Mouse (Mus musculus): Measurements from ENCODE around the gene Myo9a. TPM values are rescaled to one million over a fixed set of nuclear protein-coding genes. Genes with fewer than 3 reads are reported as not detected.

Gene Myo9a
- total and polyA plus RNA-seq, 3 experiments = 1.6 to 2.6 (median 2.0) TPM

DNA sequence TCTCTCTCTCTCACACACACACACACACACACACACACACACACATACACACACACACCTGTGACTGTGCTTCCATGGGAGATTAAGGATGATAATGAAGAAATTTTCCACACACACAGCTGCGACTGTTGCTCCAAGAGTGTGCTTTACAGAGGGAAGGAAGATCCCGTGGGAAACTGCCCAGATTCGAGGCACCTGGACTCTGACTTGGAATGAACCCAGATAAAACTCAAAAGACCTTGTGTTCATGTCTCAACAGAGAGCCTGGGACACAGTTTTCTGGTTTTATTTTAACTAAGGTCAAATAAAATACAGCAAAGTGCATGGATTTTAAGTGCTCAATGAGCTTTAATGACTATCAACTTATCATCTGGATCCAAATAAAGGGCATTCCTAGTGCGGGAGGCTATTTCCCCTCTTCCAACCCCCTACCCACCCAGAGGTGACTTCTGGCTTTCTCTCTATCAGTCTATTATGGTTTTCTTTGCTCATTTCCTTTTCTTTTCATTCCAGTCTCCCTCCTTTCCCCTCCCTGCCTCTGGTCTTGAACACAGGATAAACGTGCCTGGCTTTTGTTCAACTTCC, 191.9 kb downstream of the Myo9a start:
- TF ChIP-seq USF1 (IDR thresholded peaks at IDR 0.05; ENCODE audit: low read depth, low read length) = no peak
- TF ChIP-seq CTCF (conservative IDR thresholded peaks at IDR 0.05 in 1 of 2, IDR thresholded peaks at IDR 0.05 in 1 of 2; ENCODE audit: low read depth in 2 of 2, low read length in 2 of 2) = no peak
- no peak for TF ChIP-seq ZKSCAN1 (IDR thresholded peaks at IDR 0.05; ENCODE audit: borderline replicate concordance, low read depth, low read length)
- TF ChIP-seq TCF12 (IDR thresholded peaks at IDR 0.05; ENCODE audit: low read depth, low read length) = no peak
- TF ChIP-seq ETS1 (conservative IDR thresholded peaks at IDR 0.05; ENCODE audit: low read depth, low read length) = no peak
- no peak for TF ChIP-seq ZC3H11A (IDR thresholded peaks at IDR 0.05; ENCODE audit: low read depth, low read length)
- TF ChIP-seq MAX (IDR thresholded peaks at IDR 0.05; ENCODE audit: low read length) = no peak
- TF ChIP-seq CHD1 (IDR thresholded peaks at IDR 0.05; ENCODE audit: low read depth, low read length) = no peak
- no peak for TF ChIP-seq UBTF (IDR thresholded peaks at IDR 0.05; ENCODE audit: low read depth, low read length)
- DNase-seq (ENCODE audit: extremely low read depth) = no peak
- dilution Hi-C loops (cut with MboI; ENCODE audit: extremely low pct_ligation_motif_present, extremely low pct_unique_long_range_greater_than_20kb, low sequenced_read_pairs) (no loop called here), in situ Hi-C loops (cut with MboI; ENCODE audit: low pct_ligation_motif_present, low pct_unique_long_range_greater_than_20kb, low sequenced_read_pairs) (no loop called here)
- H3K4me2 ChIP-seq (ENCODE audit: insufficient read depth, low read depth, poor library complexity, severe bottlenecking) = no peak overlapping the region
- H3K9me3 ChIP-seq (replicated peaks; ENCODE audit: low read length) = no peaks in the 10 kb centered on the region
- H3K27ac ChIP-seq (ENCODE audit: insufficient read depth, low read depth) = no peak overlapping the region
- H3K4me3 ChIP-seq (replicated peaks in 1 of 3; ENCODE audit: low read depth in 2 of 3, low read length in 2 of 3, poor library complexity in 1 of 3) = no peak overlapping the region
- H3K36me3 ChIP-seq (replicated peaks in 1 of 2; ENCODE audit: control insufficient read depth in 1 of 2, insufficient read depth in 1 of 2, low read length in 1 of 2) = no peaks in the 10 kb centered on the region
- H3K79me2 ChIP-seq (replicated peaks; ENCODE audit: control insufficient read depth, extremely low read depth, insufficient read depth, poor library complexity, severe bottlenecking) = no peaks in the 10 kb centered on the region
- no peak overlapping the region for H3K9ac ChIP-seq (ENCODE audit: insufficient read depth, low read depth)
- H3K4me1 ChIP-seq (ENCODE audit: control insufficient read depth in 1 of 2, insufficient read depth in 2 of 2) = peaks cover 7 to 31% of the 10 kb centered on the region in 2 experiments
- H3K27me3 ChIP-seq (replicated peaks) = no peaks in the 10 kb centered on the region

DNA sequence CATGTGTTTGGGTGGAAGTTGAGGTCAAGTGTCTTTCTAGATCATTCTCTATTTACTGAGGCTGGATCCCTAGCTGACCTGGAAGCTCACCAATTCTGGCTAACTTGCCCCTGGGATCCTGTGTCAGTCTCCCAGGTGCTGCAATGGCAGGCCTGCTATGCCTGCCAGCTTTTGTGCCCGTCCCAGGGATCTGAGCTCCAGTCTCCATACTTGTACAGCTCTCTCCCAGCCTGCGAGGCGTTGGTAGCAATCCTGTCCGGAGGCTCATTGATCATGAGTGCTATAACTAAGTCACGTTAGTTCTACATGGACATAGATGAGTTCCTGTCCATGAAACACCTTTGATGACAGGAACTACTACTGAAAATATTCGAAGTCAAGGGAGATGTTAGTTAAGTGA, 193.1 kb downstream of the Myo9a start:
- no peak for DNase-seq (ENCODE audit: extremely low read depth)
- H3K4me2 ChIP-seq (ENCODE audit: insufficient read depth, low read depth, poor library complexity, severe bottlenecking) = no peak overlapping the region
- H3K36me3 ChIP-seq (replicated peaks in 1 of 2; ENCODE audit: control insufficient read depth in 1 of 2, insufficient read depth in 1 of 2, low read length in 1 of 2) = no peaks in the 10 kb centered on the region
- dilution Hi-C loops (cut with MboI; ENCODE audit: extremely low pct_ligation_motif_present, extremely low pct_unique_long_range_greater_than_20kb, low sequenced_read_pairs) = no loop called here
- H3K27me3 ChIP-seq (replicated peaks) = no peaks in the 10 kb centered on the region
- TF ChIP-seq RAD21 (IDR thresholded peaks at IDR 0.05; ENCODE audit: low read depth, low read length) (no peak), MEF2A (IDR thresholded peaks at IDR 0.05; ENCODE audit: borderline replicate concordance, low read depth, low read length) (no peak), TCF12 (IDR thresholded peaks at IDR 0.05; ENCODE audit: low read depth, low read length) (no peak), PAX5 (IDR thresholded peaks at IDR 0.05; ENCODE audit: low read length) (no peak), SIN3A (IDR thresholded peaks at IDR 0.05; ENCODE audit: low read length) (no peak), ETS1 (conservative IDR thresholded peaks at IDR 0.05; ENCODE audit: low read depth, low read length) (no peak), POLR2A (IDR thresholded peaks at IDR 0.05; ENCODE audit: low read depth, low read length) (no peak), POLR2AphosphoS2 (IDR thresholded peaks at IDR 0.05; ENCODE audit: low read depth, low read length) (no peak), CHD2 (IDR thresholded peaks at IDR 0.05; ENCODE audit: low read length) (no peak), ZC3H11A (IDR thresholded peaks at IDR 0.05; ENCODE audit: low read depth, low read length) (no peak), JUN (IDR thresholded peaks at IDR 0.05; ENCODE audit: insufficient read depth, low read depth, low read length) (no peak)
- H3K79me2 ChIP-seq (replicated peaks; ENCODE audit: control insufficient read depth, extremely low read depth, insufficient read depth, poor library complexity, severe bottlenecking) = no peaks in the 10 kb centered on the region
- no peak overlapping the region for H3K4me3 ChIP-seq (replicated peaks in 1 of 3; ENCODE audit: low read depth in 2 of 3, low read length in 2 of 3, poor library complexity in 1 of 3)
- no peak overlapping the region for H3K9ac ChIP-seq (ENCODE audit: insufficient read depth, low read depth)
- H3K4me1 ChIP-seq (ENCODE audit: control insufficient read depth in 1 of 2, insufficient read depth in 2 of 2) = peaks cover 7 to 31% of the 10 kb centered on the region in 2 experiments
- H3K9me3 ChIP-seq (replicated peaks; ENCODE audit: low read length) = no peaks in the 10 kb centered on the region
- no peak overlapping the region for H3K27ac ChIP-seq (ENCODE audit: insufficient read depth, low read depth)
- in situ Hi-C loops (cut with MboI; ENCODE audit: low pct_ligation_motif_present, low pct_unique_long_range_greater_than_20kb, low sequenced_read_pairs) = no loop called here
